Mouse (Mus musculus): ENCODE measurements around the gene S100a14. TPM values are rescaled to one million over a fixed set of nuclear protein-coding genes. Genes with fewer than 3 reads are reported as not detected.
A peak's percentile ranks its signal among the peaks of the same experiment; 100 is the strongest.

Gene S100a14
- polyA plus RNA-seq, 1 experiment from 2014 or later: not detected

GRCm38 (mm10) chr3:90531713-90532112, 5.1 kb downstream of the S100a14 start:
- H3K27ac ChIP-seq: no peak overlapping the region
- peak; percentile 38 for DNase-seq (ENCODE audit: low spot score)
- no peak overlapping the region for H3K4me3 ChIP-seq
- no peaks in the 10 kb centered on the region for H3K4me1 ChIP-seq
- H3K36me3 ChIP-seq: no peaks in the 10 kb centered on the region
- peaks cover 7% of the 10 kb centered on the region; the same call in 1 of the 2 replicates for H3K27me3 ChIP-seq (ENCODE audit: insufficient read depth, poor library complexity, severe bottlenecking)
- H3K9me3 ChIP-seq: no peaks in the 10 kb centered on the region
- WGBS: 61% methylated on average over 5 of the region's 5 CpGs

GRCm38 (mm10) chr3:90535446-90535845, 8.8 kb downstream of the S100a14 start:
- Histone ChIP-seq H3K27ac (no peak overlapping the region), H3K4me3 (no peak overlapping the region), H3K9me3 (no peaks in the 10 kb centered on the region), H3K4me1 (no peaks in the 10 kb centered on the region; the same call in 1 of the 2 replicates), H3K27me3 (ENCODE audit: insufficient read depth, poor library complexity, severe bottlenecking) (no peaks in the 10 kb centered on the region; the same call in none of the 2 replicates), H3K36me3 (no peaks in the 10 kb centered on the region)
- WGBS: 70% methylated on average over 1 of the region's 1 CpGs
- peak; percentile 71 for DNase-seq (ENCODE audit: low spot score)

GRCm38 (mm10) chr3:90537141-90537904, 10.7 kb downstream of the S100a14 start, which contains the start of gene S100a16:
Gene S100a16, plus strand, starts transcription at chr3:90537254.
- 0 out of 2 replicates have a peak within 1 kb of the TSS, but pooled peaks have one; percentile 13 for H3K27ac ChIP-seq
- no peaks in the 10 kb centered on the region for H3K36me3 ChIP-seq
- H3K4me1 ChIP-seq: peaks cover 13% of the 10 kb centered on the region
- no peaks in the 10 kb centered on the region for H3K9me3 ChIP-seq
- peak; percentile 74 for DNase-seq (ENCODE audit: low spot score)
- H3K27me3 ChIP-seq (ENCODE audit: insufficient read depth, poor library complexity, severe bottlenecking): peaks cover 8% of the 10 kb centered on the region
- no peak within 1 kb of the TSS for H3K4me3 ChIP-seq
- 41% methylated on average over 10 of the region's 10 CpGs for WGBS

- 77% methylated on average over 5 of the region's 5 CpGs for WGBS
- no peak for DNase-seq (ENCODE audit: low spot score)
- Histone ChIP-seq H3K27ac (0 out of 2 replicates have a peak overlapping the region, but pooled peaks have one; percentile 13), H3K27me3 (ENCODE audit: insufficient read depth, poor library complexity, severe bottlenecking) (peaks cover 10% of the 10 kb centered on the region), H3K4me3 (no peak overlapping the region), H3K4me1 (peaks cover 13% of the 10 kb centered on the region), H3K36me3 (no peaks in the 10 kb centered on the region), H3K9me3 (no peaks in the 10 kb centered on the region)
Measured at GRCm38 (mm10) chr3:90537905-90538296, 11.2 kb downstream of the S100a14 start.

- Histone ChIP-seq H3K27ac (peak overlapping the region; percentile 60), H3K36me3 (no peaks in the 10 kb centered on the region), H3K27me3 (ENCODE audit: insufficient read depth, poor library complexity, severe bottlenecking) (peaks cover 10% of the 10 kb centered on the region), H3K4me3 (no peak overlapping the region), H3K4me1 (peaks cover 13% of the 10 kb centered on the region), H3K9me3 (no peaks in the 10 kb centered on the region)
- peak; percentile 73 for DNase-seq (ENCODE audit: low spot score)
- WGBS: 62% methylated on average over 4 of the region's 4 CpGs
Measured at GRCm38 (mm10) chr3:90540904-90541303, 14.2 kb downstream of the S100a14 start.

GRCm38 (mm10) chr3:90549676-90550420, 23.2 kb downstream of the S100a14 start:
- H3K4me1 ChIP-seq: peaks cover 7% of the 10 kb centered on the region; the same call in 1 of the 2 replicates
- H3K27ac ChIP-seq: no peak overlapping the region
- H3K27me3 ChIP-seq (ENCODE audit: insufficient read depth, poor library complexity, severe bottlenecking): no peaks in the 10 kb centered on the region
- H3K9me3 ChIP-seq: no peaks in the 10 kb centered on the region
- H3K4me3 ChIP-seq: no peak overlapping the region
- DNase-seq (ENCODE audit: low spot score): peak; percentile 63
- H3K36me3 ChIP-seq: no peaks in the 10 kb centered on the region
- WGBS: 45% methylated on average over 5 of the region's 5 CpGs

- H3K27ac ChIP-seq: no peak overlapping the region
- no peaks in the 10 kb centered on the region for H3K9me3 ChIP-seq
- H3K4me3 ChIP-seq: no peak overlapping the region
- WGBS: 84% methylated on average over 2 of the region's 2 CpGs
- H3K36me3 ChIP-seq: no peaks in the 10 kb centered on the region
- no peaks in the 10 kb centered on the region for H3K27me3 ChIP-seq (ENCODE audit: insufficient read depth, poor library complexity, severe bottlenecking)
- peak; percentile 47 for DNase-seq (ENCODE audit: low spot score)
- peaks cover 7% of the 10 kb centered on the region; the same call in 1 of the 2 replicates for H3K4me1 ChIP-seq
Measured at GRCm38 (mm10) chr3:90550421-90550790, 23.8 kb downstream of the S100a14 start.

GRCm38 (mm10) chr3:90552231-90552630, 25.6 kb downstream of the S100a14 start:
- no peaks in the 10 kb centered on the region for H3K36me3 ChIP-seq
- H3K27me3 ChIP-seq (ENCODE audit: insufficient read depth, poor library complexity, severe bottlenecking): no peaks in the 10 kb centered on the region
- peaks cover 7% of the 10 kb centered on the region; the same call in 1 of the 2 replicates for H3K4me1 ChIP-seq
- no peak overlapping the region for H3K4me3 ChIP-seq
- peak; percentile 50 for DNase-seq (ENCODE audit: low spot score)
- no peaks in the 10 kb centered on the region for H3K9me3 ChIP-seq
- no peak overlapping the region for H3K27ac ChIP-seq
- WGBS: 68% methylated on average over 2 of the region's 2 CpGs

- DNase-seq (ENCODE audit: low spot score): peak; percentile 31
- H3K36me3 ChIP-seq: no peaks in the 10 kb centered on the region
- H3K4me3 ChIP-seq: no peak overlapping the region
- no peak overlapping the region for H3K27ac ChIP-seq
- H3K4me1 ChIP-seq: no peaks in the 10 kb centered on the region
- H3K27me3 ChIP-seq (ENCODE audit: insufficient read depth, poor library complexity, severe bottlenecking): no peaks in the 10 kb centered on the region
- WGBS: 64% methylated on average over 5 of the region's 5 CpGs
- H3K9me3 ChIP-seq: no peaks in the 10 kb centered on the region
Measured at GRCm38 (mm10) chr3:90555954-90556353, 29.3 kb downstream of the S100a14 start.

GRCm38 (mm10) chr3:90560008-90560628, 33.5 kb downstream of the S100a14 start, which contains the start of gene S100a3:
Gene S100a3, plus strand, starts transcription at chr3:90560578.
- Histone ChIP-seq H3K36me3 (no peaks in the 10 kb centered on the region), H3K9me3 (no peaks in the 10 kb centered on the region), H3K27ac (no peak within 1 kb of the TSS), H3K4me3 (no peak within 1 kb of the TSS), H3K4me1 (no peaks in the 10 kb centered on the region), H3K27me3 (ENCODE audit: insufficient read depth, poor library complexity, severe bottlenecking) (no peaks in the 10 kb centered on the region)
- no peak for DNase-seq (ENCODE audit: low spot score)
- WGBS: 79% methylated on average over 6 of the region's 6 CpGs

- H3K27me3 ChIP-seq (ENCODE audit: insufficient read depth, poor library complexity, severe bottlenecking): no peaks in the 10 kb centered on the region
- WGBS: 73% methylated on average over 5 of the region's 5 CpGs
- H3K4me3 ChIP-seq: no peak overlapping the region
- no peak overlapping the region for H3K27ac ChIP-seq
- H3K9me3 ChIP-seq: no peaks in the 10 kb centered on the region
- H3K4me1 ChIP-seq: no peaks in the 10 kb centered on the region; the same call in 1 of the 2 replicates
- DNase-seq (ENCODE audit: low spot score): no peak
- no peaks in the 10 kb centered on the region for H3K36me3 ChIP-seq
Measured at GRCm38 (mm10) chr3:90574691-90575090, 48.0 kb downstream of the S100a14 start.

- no peak overlapping the region for H3K27ac ChIP-seq
- WGBS: 82% methylated on average over 3 of the region's 3 CpGs
- no peak for DNase-seq (ENCODE audit: low spot score)
- H3K4me3 ChIP-seq: no peak overlapping the region
- H3K36me3 ChIP-seq: no peaks in the 10 kb centered on the region
- no peaks in the 10 kb centered on the region for H3K27me3 ChIP-seq (ENCODE audit: insufficient read depth, poor library complexity, severe bottlenecking)
- H3K4me1 ChIP-seq: no peaks in the 10 kb centered on the region; the same call in 1 of the 2 replicates
- no peaks in the 10 kb centered on the region for H3K9me3 ChIP-seq
Measured at GRCm38 (mm10) chr3:90575320-90575719, 48.7 kb downstream of the S100a14 start.
